Mouse (Mus musculus): ENCODE results near the gene Zfp771.

The Zfp771 gene

GRCm38 (mm10) chr7:127282190-127282589, 38.1 kb downstream of the Zfp771 start:
- TF ChIP-seq GATA4 (IDR thresholded peaks at IDR 0.05; ENCODE audit: insufficient replicate concordance, low read length): no peak

- TF ChIP-seq GATA4 (IDR thresholded peaks at IDR 0.05; ENCODE audit: insufficient replicate concordance, low read length): no peak
Measured at GRCm38 (mm10) chr7:127285154-127285553, 41.1 kb downstream of the Zfp771 start.

GRCm38 (mm10) chr7:127287940-127288339, 43.9 kb downstream of the Zfp771 start:
- no peak for TF ChIP-seq GATA4 (IDR thresholded peaks at IDR 0.05; ENCODE audit: insufficient replicate concordance, low read length)

- TF ChIP-seq GATA4 (IDR thresholded peaks at IDR 0.05; ENCODE audit: insufficient replicate concordance, low read length): no peak
Measured at GRCm38 (mm10) chr7:127289306-127289705, 45.2 kb downstream of the Zfp771 start.

- TF ChIP-seq GATA4 (IDR thresholded peaks at IDR 0.05; ENCODE audit: insufficient replicate concordance, low read length): no peak
Measured at GRCm38 (mm10) chr7:127290142-127290541, 46.1 kb downstream of the Zfp771 start.

GRCm38 (mm10) chr7:127296098-127296497, 52.0 kb downstream of the Zfp771 start, which contains the start of gene Itgal:
TSS of gene Itgal (plus strand) at chr7:127296260.
- TF ChIP-seq GATA4 (IDR thresholded peaks at IDR 0.05; ENCODE audit: insufficient replicate concordance, low read length): no peak

- no peak for TF ChIP-seq GATA4 (IDR thresholded peaks at IDR 0.05; ENCODE audit: insufficient replicate concordance, low read length)
Measured at GRCm38 (mm10) chr7:127296786-127297555, 52.9 kb downstream of the Zfp771 start.

GRCm38 (mm10) chr7:127297586-127298193, 53.6 kb downstream of the Zfp771 start:
- no peak for TF ChIP-seq GATA4 (IDR thresholded peaks at IDR 0.05; ENCODE audit: insufficient replicate concordance, low read length)

All from liver, adult (tissue).